Mouse (Mus musculus) Patski (cell line): ENCODE measurements at regions not wholly inside any gene's neighbourhood (a gene's known extent, or its start where the extent isn't known, plus 50 kb on each side); places are given as distances from the start of the nearest gene placed in this dataset.

Source experiments
- ATAC-seq: fragments of 100-300 bp; one replicate; pipeline ENCODE4 v1.8.0; 2021
- CTCF ChIA-PET: fragments of 350-600 bp; sonication (Branson Sonifier 250); formaldehyde crosslinking; loops from one replicate; lab custom pipeline; 2022; ENCODE audit warnings: inconsistent platforms; lab: Charles Lee
- POLR2A ChIA-PET: fragments of 350-600 bp; sonication (Branson Sonifier 250); formaldehyde crosslinking; loops from one replicate; lab custom pipeline; 2022; ENCODE audit warnings: antibody characterized with exemption, inconsistent platforms; lab: Charles Lee
- DNase-seq: peaks from one replicate; pipeline ENCODE4 v3.0.0-alpha.2; 2011; ENCODE audit warnings: low read depth, low spot score
- H3K27me3 ChIP-seq: fragments of 371-371 bp; one replicate; pipeline ENCODE4 v1.5.1; 2021
- CTCF ChIP-seq: fragments of 100-300 bp; IDR thresholded peaks from one replicate; pipeline ENCODE4 v1.5.1; 2021
- in situ Hi-C: fragments of 300-500 bp; cut with MboI; formaldehyde crosslinking; loops from 3 replicates; pipeline ENCODE4 v1.11.1; 2018; ENCODE audit warnings: low pct_unique_long_range_greater_than_20kb, mixed read lengths

DNA sequence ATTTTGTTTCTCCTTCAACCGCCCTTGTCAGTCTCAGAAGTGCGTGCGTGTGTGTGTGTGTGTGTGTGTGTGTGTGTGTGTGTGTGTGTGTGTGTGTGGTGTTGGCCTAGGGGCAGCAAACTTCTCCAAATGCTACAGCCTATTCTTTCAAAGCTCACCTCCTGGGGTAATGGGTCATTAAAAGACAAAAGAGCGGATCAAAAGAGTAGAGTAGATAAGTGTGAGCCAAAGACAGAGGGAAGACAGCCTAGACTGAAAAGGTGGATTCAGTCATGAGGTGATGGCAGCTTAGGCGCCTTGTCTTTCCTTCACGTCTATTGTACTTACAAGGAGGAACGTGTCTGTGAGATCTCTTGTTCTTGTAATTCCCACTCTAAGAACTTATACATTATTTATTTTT is 199.6 kb upstream of the Sash1 start:
- TF ChIP-seq CTCF = no peak
- POLR2A ChIA-PET = interaction anchor here (0.6 kb wide), 1 partner anchor 195 kb away, joined by 4 read pairs; no protein-coding TSS in a partner anchor
- CTCF ChIA-PET = no interaction called here
- in situ Hi-C loops = no loop called here
- no peak for DNase-seq
- H3K27me3 ChIP-seq = peaks cover 4% of the 10 kb centered on the region
- ATAC-seq = no peak

DNA sequence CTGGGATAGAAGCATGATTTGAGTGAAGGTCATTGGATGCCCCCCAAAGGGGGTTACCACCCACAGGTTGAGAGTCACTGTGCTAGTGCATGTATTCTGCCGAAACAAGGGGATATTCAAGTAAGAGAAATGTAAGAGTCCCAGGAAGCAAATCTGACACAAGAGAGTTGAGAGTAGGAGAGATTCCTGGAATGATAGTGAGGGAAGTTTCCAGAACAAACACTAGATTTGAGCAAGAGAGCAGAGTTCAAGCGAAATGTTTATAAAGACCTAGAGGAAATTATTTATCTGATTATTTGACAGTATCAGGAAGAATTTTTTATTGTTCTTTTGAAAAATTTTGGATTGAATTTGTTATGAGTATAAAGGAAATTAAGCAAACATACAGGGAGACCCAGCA is 189.0 kb upstream of the Sash1 start:
- ATAC-seq (no peak), DNase-seq (no peak)
- no peak for TF ChIP-seq CTCF
- ChIA-PET CTCF (no interaction called here), POLR2A (no interaction called here)
- H3K27me3 ChIP-seq = peaks cover 40% of the 10 kb centered on the region
- in situ Hi-C loops = loop anchor here (5.0 kb wide), 1 partner anchor 283 kb away; no protein-coding TSS in a partner anchor

DNA sequence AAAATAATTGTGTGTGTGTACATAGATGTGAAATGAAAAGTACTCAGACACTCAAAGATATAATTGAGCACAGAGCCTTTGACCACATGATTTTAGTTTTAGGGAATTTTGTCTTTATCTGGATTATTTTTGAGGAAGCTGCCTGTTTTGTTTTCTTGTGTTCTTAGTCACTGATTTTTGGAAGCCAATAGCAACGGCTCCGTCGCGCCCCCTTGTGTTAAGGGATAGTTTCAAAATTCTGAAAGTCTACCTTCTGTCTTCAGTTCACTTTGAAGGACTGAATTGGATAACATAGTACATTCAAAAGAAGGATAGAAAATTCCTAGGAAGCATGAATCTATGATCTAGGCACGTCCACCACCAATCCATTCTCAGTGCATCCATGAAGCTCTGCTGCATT is 185.8 kb upstream of the Sash1 start:
- no peak for ATAC-seq
- POLR2A ChIA-PET = no interaction called here

DNA sequence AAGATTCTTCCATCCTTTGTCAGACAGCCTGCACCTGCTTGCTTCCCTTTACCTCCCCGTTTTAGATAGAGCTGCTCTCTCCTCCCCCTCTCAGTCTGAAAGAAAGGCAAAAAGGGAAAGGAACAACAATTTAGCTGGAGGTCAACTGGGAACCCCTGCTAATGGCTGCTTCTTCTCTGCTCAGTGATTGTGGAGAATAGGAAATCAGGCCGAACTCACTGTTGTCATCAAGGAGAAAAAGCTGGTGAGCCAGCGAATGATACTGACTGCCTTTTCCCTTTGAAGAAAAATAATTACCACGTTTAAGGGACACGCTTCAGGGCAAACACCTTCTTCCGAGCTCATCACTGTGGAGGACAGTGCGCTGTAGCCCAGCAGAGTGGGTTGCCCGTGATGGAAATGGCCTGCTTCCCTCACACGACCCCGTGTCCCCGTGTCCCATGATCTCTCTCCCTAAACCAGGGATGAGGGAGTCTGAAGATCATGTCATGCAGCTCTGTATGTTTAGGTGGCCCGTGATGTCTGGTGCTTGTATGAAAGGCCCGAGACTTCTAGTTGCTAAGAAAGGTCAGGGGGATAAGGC is 183.8 kb upstream of the Sash1 start:
- DNase-seq = no peak
- in situ Hi-C loops = loop anchor here (5.0 kb wide), 1 partner anchor 277 kb away; no protein-coding TSS in a partner anchor
- TF ChIP-seq CTCF = no peak
- CTCF ChIA-PET = interaction anchor here (1.1 to 1.9 kb wide), 3 partner anchors 14 to 323 kb away, joined by 3 to 6 read pairs (median 4); no protein-coding TSS in a partner anchor
- POLR2A ChIA-PET = interaction anchor here (0.6 to 0.8 kb wide), 2 partner anchors 14 to 126 kb away, joined by 3 read pairs; no protein-coding TSS in a partner anchor
- no peak for ATAC-seq
- peaks cover 34% of the 10 kb centered on the region for H3K27me3 ChIP-seq

More for the DNA sequence above, 185.8 kb upstream of the Sash1 start:
- in situ Hi-C loops = loop anchor here (5.0 kb wide), 1 partner anchor 279 kb away; no protein-coding TSS in a partner anchor
- TF ChIP-seq CTCF = peak; percentile 64
- no peak for DNase-seq
- CTCF ChIA-PET = interaction anchor here (1.9 kb wide), 1 partner anchor 19 kb away, joined by 6 read pairs; no protein-coding TSS in a partner anchor
- H3K27me3 ChIP-seq = peaks cover 41% of the 10 kb centered on the region

DNA sequence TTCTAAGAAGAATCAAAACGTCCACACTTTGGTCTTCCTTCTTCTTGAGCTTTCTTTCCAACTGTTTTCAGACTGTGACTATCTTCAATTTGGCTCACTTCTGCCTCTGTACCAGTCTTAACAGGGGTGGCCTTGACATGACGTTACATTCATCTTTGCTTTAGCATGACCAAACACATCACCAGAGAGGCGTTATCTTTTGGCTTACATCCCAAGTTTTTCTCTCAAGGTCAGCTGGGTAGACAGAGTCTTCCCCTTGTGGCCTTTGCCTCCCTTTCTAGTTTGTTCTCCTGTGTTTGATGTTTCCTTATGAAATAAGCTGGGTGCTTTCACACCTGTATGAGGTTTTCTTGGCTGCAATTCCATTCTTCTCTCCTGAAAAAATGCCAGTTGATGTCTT is 180.7 kb upstream of the Sash1 start:
- POLR2A ChIA-PET = no interaction called here
- H3K27me3 ChIP-seq = peaks cover 38% of the 10 kb centered on the region
- no peak for ATAC-seq
- CTCF ChIA-PET = interaction anchor here (1.1 kb wide), 1 partner anchor 14 kb away, joined by 4 read pairs; no protein-coding TSS in a partner anchor
- no peak for TF ChIP-seq CTCF
- in situ Hi-C loops = no loop called here
- DNase-seq = no peak

DNA sequence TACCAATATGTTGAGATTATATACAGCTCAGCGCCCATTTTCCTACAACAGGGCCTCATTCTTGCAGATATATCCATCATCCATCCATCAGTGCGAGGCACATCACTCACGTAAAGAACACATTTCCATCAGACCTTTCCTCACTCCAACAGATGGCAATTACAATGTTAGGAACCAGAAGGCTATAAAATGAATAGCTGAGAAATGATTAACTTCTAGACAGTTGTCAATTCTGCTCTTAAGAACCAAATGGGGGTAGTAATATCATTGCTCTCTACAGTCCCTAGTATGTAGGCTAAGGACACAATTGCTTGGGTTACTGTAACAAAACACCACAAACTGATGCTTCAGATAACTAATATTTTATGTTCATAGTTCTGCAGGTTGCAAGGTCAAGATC is 176.1 kb upstream of the Sash1 start:
- DNase-seq (no peak), ATAC-seq (no peak)
- peaks cover 17% of the 10 kb centered on the region for H3K27me3 ChIP-seq
- ChIA-PET POLR2A (no interaction called here), CTCF (no interaction called here)
- TF ChIP-seq CTCF = no peak
- in situ Hi-C loops = no loop called here

DNA sequence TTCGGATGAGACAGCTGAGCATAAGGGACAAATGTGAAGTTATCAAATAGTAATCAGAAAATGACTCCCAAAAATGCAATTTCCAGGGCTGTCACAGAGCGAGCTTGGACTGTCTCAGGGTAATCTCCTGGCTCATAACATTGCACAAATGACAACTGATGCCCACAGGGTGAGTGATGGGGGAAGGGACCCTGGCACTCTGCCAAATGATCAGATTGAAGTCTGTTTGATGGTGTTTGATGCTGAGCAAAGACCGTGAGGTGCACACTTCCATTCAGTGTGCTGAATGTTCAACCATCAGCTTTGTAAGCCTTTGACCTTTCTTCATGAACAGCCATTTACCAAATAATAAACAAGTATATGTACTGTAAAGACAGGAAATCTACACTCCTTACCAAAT is 169.4 kb upstream of the Sash1 start:
- ATAC-seq = no peak
- CTCF ChIA-PET = interaction anchor here (1.2 kb wide), 1 partner anchor 14 kb away, joined by 3 read pairs; no protein-coding TSS in a partner anchor
- POLR2A ChIA-PET = interaction anchor here (1.0 kb wide), 1 partner anchor 15 kb away, joined by 3 read pairs; no protein-coding TSS in a partner anchor
- DNase-seq = no peak
- TF ChIP-seq CTCF = no peak
- H3K27me3 ChIP-seq = peaks cover 12% of the 10 kb centered on the region
- in situ Hi-C loops = loop anchor here (10.0 kb wide), 1 partner anchor 620 kb away; the partner anchor contains the start of gene Samd5

DNA sequence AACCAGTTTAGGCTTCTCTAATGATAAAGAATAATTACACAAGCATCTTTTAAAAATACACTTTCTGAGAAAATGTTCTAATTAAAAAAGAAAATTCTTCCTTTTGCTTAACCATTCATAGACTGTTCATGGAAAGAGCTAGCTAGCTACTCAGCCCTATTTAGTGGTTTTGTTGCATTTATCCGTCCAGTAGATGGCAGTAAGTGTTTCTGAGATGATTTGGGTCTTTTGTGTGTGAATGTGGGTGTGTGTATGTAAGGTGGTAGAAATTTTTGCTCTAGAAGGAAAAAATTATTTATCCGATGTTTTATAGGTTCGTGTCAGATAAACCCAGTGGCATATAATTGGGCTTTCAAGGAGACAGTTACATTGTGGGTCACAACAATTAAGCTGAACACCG is 167.5 kb upstream of the Sash1 start:
- ChIA-PET CTCF (interaction anchor here (0.8 to 1.8 kb wide), 5 partner anchors 10 to 653 kb away, joined by 3 to 6 read pairs (median 3); no protein-coding TSS in a partner anchor), POLR2A (no interaction called here)
- H3K27me3 ChIP-seq = peaks cover 14% of the 10 kb centered on the region
- no peak for ATAC-seq
- in situ Hi-C loops = loop anchor here (10.0 kb wide), 1 partner anchor 621 kb away; the partner anchor contains the start of gene Samd5
- TF ChIP-seq CTCF = peak; percentile 55
- no peak for DNase-seq

DNA sequence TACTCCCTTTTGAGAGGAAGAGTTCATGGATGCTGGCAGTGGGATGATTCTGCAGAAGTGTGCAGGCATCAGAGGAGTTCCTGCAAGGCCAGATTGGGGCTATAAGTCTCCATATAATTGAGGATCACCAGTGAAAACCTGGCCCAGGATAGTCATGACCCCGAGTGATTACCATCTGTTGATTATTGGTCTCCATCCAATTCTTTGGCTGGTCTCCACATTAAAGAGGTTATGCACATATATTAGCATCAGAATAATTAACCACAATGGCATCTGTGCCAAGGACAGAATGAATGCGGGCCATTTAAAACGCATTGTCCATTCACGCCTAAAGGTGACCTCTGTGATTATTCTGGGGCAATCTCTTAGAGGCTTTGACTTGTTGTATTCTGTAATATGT is 161.5 kb upstream of the Sash1 start:
- POLR2A ChIA-PET = no interaction called here
- in situ Hi-C loops = no loop called here

DNA sequence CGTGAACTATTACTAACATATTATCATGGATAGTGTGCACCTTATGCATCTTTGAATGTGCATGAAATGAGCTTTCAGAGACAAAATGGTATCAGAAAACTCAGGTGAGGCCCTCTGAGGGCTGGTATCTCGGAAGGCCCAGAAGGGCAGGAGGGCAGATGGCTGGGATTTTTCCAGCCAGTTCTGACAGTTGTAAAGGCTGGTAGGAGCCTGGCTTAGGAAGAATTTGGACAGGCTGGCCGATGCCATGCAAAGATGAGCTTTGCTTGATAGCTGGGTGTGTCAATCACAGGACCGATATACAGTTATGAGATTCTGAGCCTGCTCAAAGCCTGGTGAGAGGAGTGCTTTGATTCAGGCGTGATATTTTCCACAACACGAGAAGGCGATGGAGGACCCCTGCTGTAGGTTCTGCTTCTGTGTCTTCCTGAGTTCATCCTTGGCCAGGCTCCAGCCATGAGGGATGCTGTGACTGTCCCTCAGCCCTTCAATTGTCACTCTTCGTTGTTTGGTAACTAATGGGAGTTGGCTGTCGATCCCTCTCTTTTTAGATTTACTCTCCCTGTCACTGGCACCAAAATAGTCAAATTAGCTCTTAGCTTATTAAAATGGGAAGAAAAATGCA is 159.0 kb upstream of the Sash1 start:
- CTCF ChIA-PET = no interaction called here
- peaks cover 39% of the 10 kb centered on the region for H3K27me3 ChIP-seq
- DNase-seq = no peak
- TF ChIP-seq CTCF = no peak
- no peak for ATAC-seq
- in situ Hi-C loops = no loop called here
- POLR2A ChIA-PET = no interaction called here

More for the DNA sequence above, 161.5 kb upstream of the Sash1 start:
- no peak for ATAC-seq
- CTCF ChIA-PET = no interaction called here
- peaks cover 32% of the 10 kb centered on the region for H3K27me3 ChIP-seq
- TF ChIP-seq CTCF = no peak
- DNase-seq = no peak

DNA sequence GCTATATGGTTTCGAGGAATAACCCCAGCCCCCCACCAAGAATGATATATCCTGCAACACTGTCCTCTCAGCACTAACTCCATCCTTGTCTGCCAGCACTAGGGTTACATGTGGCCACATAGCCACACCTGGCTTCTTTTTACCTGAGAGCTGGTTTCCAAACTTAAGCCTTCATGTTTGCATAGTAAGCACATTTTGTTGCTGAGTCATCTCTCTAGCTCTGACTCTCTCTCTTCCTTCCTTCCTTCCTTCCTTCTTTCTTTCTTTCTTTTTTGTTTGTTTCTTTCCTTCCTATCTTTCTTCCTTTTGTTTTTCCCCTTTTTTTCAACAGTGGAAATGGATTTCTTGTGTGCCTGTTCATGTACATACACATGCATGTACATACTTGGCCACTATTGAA is 157.6 kb upstream of the Sash1 start:
- CTCF ChIA-PET = no interaction called here
- in situ Hi-C loops = no loop called here
- H3K27me3 ChIP-seq = peaks cover 46% of the 10 kb centered on the region
- POLR2A ChIA-PET = interaction anchor here (1.4 kb wide), 1 partner anchor 9 kb away, joined by 4 read pairs; no protein-coding TSS in a partner anchor
- TF ChIP-seq CTCF = no peak
- no peak for DNase-seq
- ATAC-seq = no peak
